Mouse (Mus musculus): ENCODE data around the gene Pla2g6. TPM values are rescaled to one million over a fixed set of nuclear protein-coding genes. Genes with fewer than 3 reads are reported as not detected.

Pla2g6 gene
- 0.41 TPM for polyA plus RNA-seq (2014; fragmentation: Illumina TruSeq; extraction: RNeasy Lipid Tissue Mini Kit (QIAGEN cat#74804); ENCODE audit: low read depth, low replicate concordance)

DNA sequence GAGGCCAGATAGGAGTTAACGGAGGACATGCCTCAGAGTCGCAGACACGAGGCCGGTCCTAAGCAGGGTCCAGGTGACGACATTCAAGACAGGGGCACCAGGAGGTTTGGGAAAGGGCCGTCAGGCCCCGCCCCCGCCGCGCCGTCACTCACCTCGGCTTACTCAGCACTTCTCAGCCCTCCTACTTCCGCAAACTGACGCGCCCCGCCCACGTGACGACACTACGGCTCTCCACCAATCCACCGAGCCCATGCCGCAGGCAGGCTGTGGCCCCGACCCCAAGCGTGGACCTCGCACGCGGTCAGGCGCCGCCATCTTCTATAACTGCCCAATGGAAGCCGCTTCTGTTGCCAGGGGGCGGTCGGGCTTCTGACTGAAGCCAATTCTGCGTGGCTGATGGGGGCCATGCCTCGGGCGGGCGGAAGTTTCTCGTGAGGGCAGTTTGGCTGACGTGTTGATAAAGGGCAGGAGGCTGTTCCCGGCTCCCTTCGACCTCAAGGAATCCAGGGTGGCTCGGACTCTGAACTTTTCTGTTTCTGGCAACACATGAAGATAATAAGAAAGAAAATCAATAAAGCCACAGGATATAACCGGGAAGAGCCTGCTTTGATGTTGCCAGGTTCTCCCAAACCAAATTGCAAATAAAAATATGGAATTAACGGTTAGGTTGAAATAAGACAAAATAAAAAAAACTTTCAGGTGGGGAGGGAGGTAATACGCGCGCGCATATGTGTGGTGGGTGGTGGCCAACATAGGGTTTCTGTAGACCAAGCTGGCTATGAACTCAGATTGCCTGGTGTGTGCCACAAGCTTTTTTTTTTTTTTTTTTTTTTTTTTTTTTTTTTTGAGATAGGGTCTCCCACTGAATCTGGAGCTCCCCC is at the start of gene Pla2g6:
Gene Pla2g6 (minus strand): TSS at position 333 of the 881 bp plus-strand sequence.

DNA sequence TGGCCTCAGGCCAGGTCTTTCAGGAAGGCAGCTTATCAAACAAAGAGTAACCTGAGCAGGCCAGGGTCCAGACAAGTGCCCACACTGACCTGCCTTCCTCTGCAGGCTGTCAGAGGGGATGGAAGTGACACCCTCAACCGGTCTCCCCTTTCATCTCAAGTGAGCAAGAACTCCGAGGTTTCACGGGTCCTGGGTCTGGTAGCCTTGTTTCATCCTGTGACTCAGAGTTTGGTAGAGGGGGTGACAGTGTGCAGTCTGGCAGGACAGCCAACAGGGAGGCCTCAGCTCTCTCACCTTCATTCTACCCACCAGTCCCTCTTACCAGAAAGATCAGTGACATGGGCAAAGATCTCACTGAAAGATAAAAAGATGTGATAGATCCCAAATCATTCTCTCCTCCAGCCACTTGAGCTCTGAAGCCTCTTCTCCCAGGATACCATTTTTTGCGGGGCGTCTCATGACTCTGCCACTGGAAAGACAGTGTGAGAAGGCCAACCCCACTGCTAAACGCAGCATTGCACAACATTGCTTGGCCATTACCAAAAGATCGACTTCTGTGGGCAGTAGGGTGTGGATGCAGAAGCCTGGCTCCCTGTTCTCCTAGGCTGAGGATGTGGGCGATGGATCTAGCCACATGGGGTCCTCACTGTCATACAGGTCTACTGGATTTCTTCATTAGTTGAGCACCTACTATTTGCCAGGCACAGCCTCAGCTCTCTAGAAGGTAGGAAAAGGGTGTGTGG is 18.0 kb upstream of the Pla2g6 start, which contains the start of gene Maff:
Gene Maff (plus strand): TSS at position 571 of the 743 bp plus-strand sequence.

DNA sequence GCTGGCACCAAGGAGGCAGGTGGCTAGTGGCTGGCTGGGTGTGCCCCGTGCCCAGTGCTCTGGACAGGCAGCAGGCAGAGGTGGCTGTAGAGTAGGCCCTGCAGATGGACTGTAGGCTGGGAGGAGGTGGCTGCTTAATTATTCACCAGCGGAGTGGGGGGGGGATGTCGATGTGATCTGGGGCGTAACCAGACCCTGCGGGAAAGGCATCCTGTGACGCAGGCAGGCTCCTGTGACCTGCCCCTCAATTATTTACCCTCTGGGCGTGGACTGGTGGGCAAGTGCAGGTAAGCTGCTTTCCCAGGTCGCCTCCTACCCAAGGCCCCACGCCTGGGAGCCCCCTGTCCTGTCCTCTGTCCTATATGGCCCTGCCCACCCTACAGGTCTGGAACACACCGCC is 42.8 kb downstream of the Pla2g6 start, which contains the start of gene Baiap2l2:
Gene Baiap2l2 (minus strand): TSS at position 139 of the 400 bp plus-strand sequence.

DNA sequence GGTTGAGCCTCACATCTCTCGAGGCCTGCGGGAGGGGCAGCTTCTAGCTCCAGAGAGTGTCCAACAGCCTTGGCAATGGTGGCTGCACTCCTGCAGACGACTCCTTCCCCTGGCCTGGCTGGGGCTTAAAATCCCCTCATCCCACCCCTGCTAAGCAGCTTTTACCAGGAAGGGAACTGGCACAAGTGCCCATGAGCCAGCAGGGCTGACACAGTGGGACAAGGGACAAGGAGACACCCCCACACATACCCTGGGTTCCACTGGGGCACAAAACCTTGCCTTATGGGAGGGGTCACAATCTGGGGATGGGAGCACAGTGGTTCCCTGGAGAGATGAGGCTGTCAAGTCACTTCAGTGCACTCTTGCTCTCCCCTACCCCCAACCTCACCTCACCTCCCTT is 73.5 kb downstream of the Pla2g6 start, which contains the start of gene Slc16a8:
Gene Slc16a8 (minus strand): TSS at position 101 of the 400 bp plus-strand sequence.

Other genes with a start within 250 kb of the Pla2g6 start
- gene Micall1, start 219.5 kb downstream of the Pla2g6 start, polyA plus RNA-seq (2014; fragmentation: Illumina TruSeq; extraction: RNeasy Lipid Tissue Mini Kit (QIAGEN cat#74804); ENCODE audit: low read depth, low replicate concordance): 34.1 TPM
- not detected for gene Polr2f, start 187.4 kb downstream of the Pla2g6 start, polyA plus RNA-seq (2014; fragmentation: Illumina TruSeq; extraction: RNeasy Lipid Tissue Mini Kit (QIAGEN cat#74804); ENCODE audit: low read depth, low replicate concordance)
- gene 1700088E04Rik, start 187.1 kb downstream of the Pla2g6 start, polyA plus RNA-seq (2014; fragmentation: Illumina TruSeq; extraction: RNeasy Lipid Tissue Mini Kit (QIAGEN cat#74804); ENCODE audit: low read depth, low replicate concordance): 1.5 TPM
- not detected for gene Sox10, start 163.2 kb downstream of the Pla2g6 start, polyA plus RNA-seq (2014; fragmentation: Illumina TruSeq; extraction: RNeasy Lipid Tissue Mini Kit (QIAGEN cat#74804); ENCODE audit: low read depth, low replicate concordance)
- 5.9 TPM for gene Pick1, start 99.2 kb downstream of the Pla2g6 start, polyA plus RNA-seq (2014; fragmentation: Illumina TruSeq; extraction: RNeasy Lipid Tissue Mini Kit (QIAGEN cat#74804); ENCODE audit: low read depth, low replicate concordance)
- gene Gm49486, start 99.0 kb downstream of the Pla2g6 start, polyA plus RNA-seq (2014; fragmentation: Illumina TruSeq; extraction: RNeasy Lipid Tissue Mini Kit (QIAGEN cat#74804); ENCODE audit: low read depth, low replicate concordance): 0.41 TPM
- gene Slc16a8, start 73.6 kb downstream of the Pla2g6 start, polyA plus RNA-seq (2014; fragmentation: Illumina TruSeq; extraction: RNeasy Lipid Tissue Mini Kit (QIAGEN cat#74804); ENCODE audit: low read depth, low replicate concordance): not detected
- not detected for gene Baiap2l2, start 42.9 kb downstream of the Pla2g6 start, polyA plus RNA-seq (2014; fragmentation: Illumina TruSeq; extraction: RNeasy Lipid Tissue Mini Kit (QIAGEN cat#74804); ENCODE audit: low read depth, low replicate concordance)
- gene Maff, start 18.2 kb upstream of the Pla2g6 start, polyA plus RNA-seq (2014; fragmentation: Illumina TruSeq; extraction: RNeasy Lipid Tissue Mini Kit (QIAGEN cat#74804); ENCODE audit: low read depth, low replicate concordance): 1.6 TPM
- 11.0 TPM for gene Tmem184b, start 75.2 kb upstream of the Pla2g6 start, polyA plus RNA-seq (2014; fragmentation: Illumina TruSeq; extraction: RNeasy Lipid Tissue Mini Kit (QIAGEN cat#74804); ENCODE audit: low read depth, low replicate concordance)
- 20.4 TPM for gene Csnk1e, start 127.2 kb upstream of the Pla2g6 start, polyA plus RNA-seq (2014; fragmentation: Illumina TruSeq; extraction: RNeasy Lipid Tissue Mini Kit (QIAGEN cat#74804); ENCODE audit: low read depth, low replicate concordance)
- gene Kcnj4, start 176.9 kb upstream of the Pla2g6 start, polyA plus RNA-seq (2014; fragmentation: Illumina TruSeq; extraction: RNeasy Lipid Tissue Mini Kit (QIAGEN cat#74804); ENCODE audit: low read depth, low replicate concordance): not detected
- 2.3 TPM for gene Kdelr3, start 188.0 kb upstream of the Pla2g6 start, polyA plus RNA-seq (2014; fragmentation: Illumina TruSeq; extraction: RNeasy Lipid Tissue Mini Kit (QIAGEN cat#74804); ENCODE audit: low read depth, low replicate concordance)
- gene Ddx17, start 218.4 kb upstream of the Pla2g6 start, polyA plus RNA-seq (2014; fragmentation: Illumina TruSeq; extraction: RNeasy Lipid Tissue Mini Kit (QIAGEN cat#74804); ENCODE audit: low read depth, low replicate concordance): 281 TPM

Data from adrenal gland, adult 10 weeks (tissue).